In the genomic region with DNA sequence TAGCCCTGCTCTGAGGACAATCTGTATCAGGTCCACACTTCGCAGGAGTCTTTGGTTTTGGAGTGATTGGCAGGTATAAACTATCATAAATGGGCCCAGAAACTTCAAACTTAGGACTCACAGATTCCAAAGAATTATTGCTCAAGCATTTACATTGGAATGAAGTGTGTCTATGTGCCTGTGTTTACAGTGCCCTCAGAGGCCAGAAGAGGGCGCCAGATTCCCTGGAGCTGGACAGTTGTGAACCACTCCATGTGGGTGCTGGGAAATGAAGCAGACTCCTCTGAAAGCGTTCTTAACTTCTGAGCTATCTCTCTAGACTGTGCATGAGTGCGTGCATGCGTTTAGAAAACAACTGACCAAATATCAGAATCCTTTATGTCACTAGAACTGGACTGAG, we compare ENCODE assay signal across 14 mouse cellular contexts. TPM values are rescaled to one million over a fixed set of nuclear protein-coding genes. Genes with fewer than 3 reads are reported as not detected.
DNase-seq lines count a peak whose midpoint lies in the region; TF ChIP-seq lines count a peak whose summit lies in the region.
"Had no signal": no experiment of that assay in that cellular context is flagged by ENCODE, and none has a peak within 500 bp of the region (broad histone marks: within the 10 kb centered on the region; RNA-seq: fewer than 3 reads in every experiment).

No protein-coding gene starts in this region.

- TF ChIP-seq CTCF in layer of hippocampus, adult 2 months (conservative IDR thresholded peaks at IDR 0.05) = peak; percentile 62
- TF ChIP-seq CTCF in thymus, adult 2 months (IDR thresholded peaks at IDR 0.05; ENCODE audit: borderline replicate concordance, control insufficient read depth, extremely low read depth, insufficient read depth, low read length, poor library complexity) = no peak

- H3K4me1 ChIP-seq in thymus, adult 2 months (replicated peaks; ENCODE audit: control insufficient read depth, insufficient read depth, low read length) = no peaks in the 10 kb centered on the region
- H3K4me1 ChIP-seq: heart, embryonic 15.5 days had no signal

- TF ChIP-seq POLR2A in thymus, adult 2 months (IDR thresholded peaks at IDR 0.05; ENCODE audit: control insufficient read depth, extremely low read depth, insufficient read depth, low read length, poor library complexity) = no peak

- peak; percentile 5 to 22 for DNase-seq in adrenal gland, adult 18-20 months (ENCODE audit: low spot score in 2 of 2)
- no peak for DNase-seq in adrenal gland, adult 8-10 months
- no peak for DNase-seq in layer of hippocampus, adult 2 months (ENCODE audit: low spot score in 2 of 2)
- no peak for DNase-seq in layer of hippocampus, postnatal 36 days
- DNase-seq in thymus, postnatal 0 days (ENCODE audit: low spot score) = peak; percentile 21
- no peak for DNase-seq in thymus, adult 2 months
- peak; percentile 12 for DNase-seq in thymus, postnatal 25 days
- DNase-seq in right cerebral cortex, postnatal 14 days = no peak
- DNase-seq: cerebellum, adult 8-10 months had no signal

- no peaks in the 10 kb centered on the region for H3K27me3 ChIP-seq in thymus, adult 2 months (ENCODE audit: control insufficient read depth, insufficient read depth, low read length)
- H3K27me3 ChIP-seq: heart, embryonic 15.5 days; neural tube, embryonic 12.5 days had no signal

- H3K4me3 ChIP-seq in layer of hippocampus, adult 2 months = no peak overlapping the region
- H3K4me3 ChIP-seq in thymus, adult 2 months (ENCODE audit: control insufficient read depth, insufficient read depth, low read length) = no peak overlapping the region
- H3K4me3 ChIP-seq: heart, embryonic 15.5 days; neural tube, embryonic 12.5 days had no signal

- H3K36me3 ChIP-seq in thymus, adult 2 months (ENCODE audit: control insufficient read depth, insufficient read depth, low read length) = no peaks in the 10 kb centered on the region
- H3K36me3 ChIP-seq: heart, embryonic 15.5 days; neural tube, embryonic 12.5 days had no signal

- H3K27ac ChIP-seq in layer of hippocampus, adult 2 months = no peak overlapping the region
- H3K27ac ChIP-seq in thymus, adult 2 months (ENCODE audit: control insufficient read depth, insufficient read depth, low read length) = no peak overlapping the region
- H3K27ac ChIP-seq: heart, embryonic 15.5 days; liver, embryonic 14.5 days; neural tube, embryonic 12.5 days had no signal

- 46% methylated on average over 5 of the region's 5 CpGs for WGBS in thymus, adult 2 months

RNA-seq across cellular contexts. Expression of a gene that starts 20.9 kb away (rescaled TPM):
- total RNA-seq in adrenal gland, adult 18-20 months (2021) = not detected
- not detected for total RNA-seq in adrenal gland, adult 8-10 months (2022)
- under 1 TPM; 0.07 to 0.18 TPM for total RNA-seq in layer of hippocampus, adult 2 months (2021)
- total RNA-seq in layer of hippocampus, postnatal 36 days (2021) = not detected
- polyA plus RNA-seq in thymus, postnatal 0 days (2015; fragmentation: Nextera tagmentation; extraction: Ambion mirVana) = not detected in 2 replicates
- polyA plus RNA-seq in thymus, adult 2 months (2012; rRNA removed) = 0.05 and 0.08 TPM in 2 replicates
- polyA plus RNA-seq: heart, embryonic 15.5 days; large intestine, adult 2 months; liver, embryonic 14.5 days; spleen, adult 2 months had no signal

Comparison
In these comparisons a context has a peak if more than half of its experiments do, and no peak if none do; other contexts are left out.
1. DNase-seq: peak in adrenal gland, adult 18-20 months (2 of 2), thymus, postnatal 0 days (single experiment) and thymus, postnatal 25 days (single experiment); none in adrenal gland, adult 8-10 months (single experiment), layer of hippocampus, adult 2 months (0 of 2), layer of hippocampus, postnatal 36 days (0 of 2), thymus, adult 2 months (single experiment) and right cerebral cortex, postnatal 14 days (single experiment).